Mouse (Mus musculus) limb, embryonic 15.5 days (tissue): ENCODE results near the gene Cnst. TPM values are rescaled to one million over a fixed set of nuclear protein-coding genes. Genes with fewer than 3 reads are reported as not detected.

Source experiments
- ATAC-seq: fragments of 200-750 bp; cut with Nextera tagmentation; 2 replicates; pipeline ENCODE4 v1.8.0; 2017; ENCODE audit warnings: low read depth, moderate TSS enrichment; ENCODE audit not compliant: insufficient number of reproducible peaks, low FRiP score, low TSS enrichment
- H3K27ac ChIP-seq: fragments of 300-500 bp; sonication (generic); 2 replicates; pipeline ENCODE4 v1.5.1; 2015; ENCODE audit warnings: moderate library complexity, mild to moderate bottlenecking, inconsistent platforms
- H3K27me3 ChIP-seq: fragments of 300-500 bp; sonication (generic); 2 replicates; pipeline ENCODE4 v1.6.1; 2015; ENCODE audit warnings: inconsistent platforms
- H3K36me3 ChIP-seq: fragments of 300-500 bp; sonication (generic); 2 replicates; pipeline ENCODE4 v1.6.1; 2015; ENCODE audit warnings: inconsistent platforms
- H3K4me1 ChIP-seq: fragments of 300-500 bp; sonication (generic); 2 replicates; pipeline ENCODE4 v1.6.1; 2015; ENCODE audit warnings: inconsistent platforms
- H3K4me2 ChIP-seq: fragments of 300-500 bp; sonication (generic); 2 replicates; pipeline ENCODE4 v1.6.1; 2015; ENCODE audit warnings: mild to moderate bottlenecking, inconsistent platforms
- H3K4me3 ChIP-seq: fragments of 300-500 bp; sonication (generic); 2 replicates; pipeline ENCODE4 v1.5.1; 2015; ENCODE audit warnings: mild to moderate bottlenecking, inconsistent platforms
- H3K9ac ChIP-seq: fragments of 300-500 bp; sonication (generic); 2 replicates; pipeline ENCODE4 v1.6.1; 2015; ENCODE audit warnings: inconsistent platforms
- H3K9me3 ChIP-seq: fragments of 300-500 bp; sonication (generic); 2 replicates; pipeline ENCODE4 v1.6.1; 2016; ENCODE audit warnings: inconsistent platforms
- WGBS: fragments of 180-500 bp; shearing (Covaris S2); methylation state at CpG from one replicate; pipeline ENCODE4 v1.1.7; 2015; 5-methylcytosine and 5-hydroxymethylcytosine counted together
- polyA plus RNA-seq: library from polyadenylated mRNA; unstranded; fragments of >200 nt; fragmentation: Nextera tagmentation; extraction: Ambion mirVana; gene quantifications from 2 replicates; pipeline ENCODE4 v1.2.1, GENCODE M21; 2015

Cnst gene
- polyA plus RNA-seq, 1 experiment from 2014 or later, result 15.0 TPM

DNA sequence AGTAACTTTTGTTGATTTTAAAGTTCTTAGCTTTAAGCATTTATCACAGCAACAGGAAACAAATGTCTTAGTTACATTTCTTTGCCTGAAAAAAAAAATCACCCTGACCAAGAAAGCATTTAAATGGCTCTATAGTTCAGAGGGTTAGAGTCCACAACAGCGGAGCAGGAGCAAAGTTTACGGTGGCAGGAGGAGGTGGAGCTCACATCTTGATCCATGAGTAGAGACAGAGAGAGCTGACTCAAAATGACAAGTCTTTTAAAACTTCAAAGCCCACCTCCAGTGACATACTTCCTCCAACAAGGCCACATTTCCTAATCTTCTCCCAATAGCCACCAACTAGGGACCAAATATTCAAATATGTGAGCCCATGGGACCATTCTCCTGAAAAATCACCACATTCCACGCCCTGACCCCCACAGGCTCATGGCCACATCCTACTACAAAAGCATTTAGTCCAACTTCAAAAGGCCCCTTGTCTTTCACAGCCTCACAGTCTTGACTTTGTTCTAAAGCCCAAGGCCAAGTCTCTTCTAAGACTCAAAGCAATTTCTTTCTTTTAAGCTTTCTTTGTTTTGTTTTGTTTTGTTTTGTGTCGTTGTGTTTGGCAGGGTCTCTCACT, 118.2 kb downstream of the Cnst start:
- WGBS, result 74% methylated on average over 4 of the region's 4 CpGs
- no peak for ATAC-seq
- Histone ChIP-seq H3K4me2 (no peak overlapping the region), H3K4me1 (peaks cover 7% of the 10 kb centered on the region), H3K9ac (no peak overlapping the region), H3K36me3 (no peaks in the 10 kb centered on the region), H3K27me3 (no peaks in the 10 kb centered on the region), H3K9me3 (no peaks in the 10 kb centered on the region), H3K4me3 (no peak overlapping the region), H3K27ac (no peak overlapping the region)

DNA sequence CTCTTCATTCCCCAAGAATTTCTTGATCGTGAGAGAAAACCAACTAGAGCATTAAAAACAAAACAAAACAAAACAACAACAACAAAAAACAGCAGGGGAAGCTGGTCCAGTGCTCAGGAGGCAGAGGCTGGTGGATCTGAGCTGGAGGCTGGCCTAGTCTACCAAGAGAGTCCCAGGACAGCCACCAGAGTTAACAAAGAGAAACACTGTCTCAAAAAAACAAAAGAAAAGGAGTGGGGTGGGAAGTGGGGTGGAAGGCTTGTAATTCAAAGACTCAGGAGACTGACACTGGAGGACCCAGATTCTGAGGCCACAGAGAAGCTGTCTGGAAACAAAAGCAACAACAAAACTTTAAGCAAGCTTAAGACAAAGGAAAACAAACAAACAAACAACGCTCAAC, 120.8 kb downstream of the Cnst start:
- Histone ChIP-seq H3K27me3 (no peaks in the 10 kb centered on the region), H3K4me2 (no peak overlapping the region), H3K36me3 (peaks cover 3% of the 10 kb centered on the region; the same call in 1 of the 2 replicates), H3K9me3 (no peaks in the 10 kb centered on the region), H3K4me3 (peak overlapping the region; percentile 86; the same call in 1 of the 2 replicates), H3K4me1 (peaks cover 7% of the 10 kb centered on the region), H3K9ac (no peak overlapping the region), H3K27ac (no peak overlapping the region)
- 70% methylated on average over 2 of the region's 2 CpGs for WGBS
- no peak for ATAC-seq

DNA sequence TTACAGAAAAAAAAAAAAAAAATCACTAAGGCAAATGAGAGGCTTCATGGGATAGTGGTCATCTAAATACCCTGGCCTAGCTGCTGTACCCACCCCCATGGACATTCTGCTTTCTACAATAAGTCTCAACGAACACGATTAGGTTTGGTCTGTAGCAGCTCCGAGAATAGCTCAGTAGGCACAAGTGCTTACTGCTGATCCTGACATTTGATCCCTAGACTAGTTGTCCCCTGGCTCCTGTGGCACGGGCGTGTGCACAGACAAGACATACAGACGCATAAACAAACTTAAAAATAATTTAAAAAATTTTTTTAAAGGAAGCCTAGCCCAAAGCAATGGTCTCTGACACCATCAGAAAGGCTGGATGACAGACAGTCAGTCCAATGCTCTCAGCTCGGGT, 121.3 kb downstream of the Cnst start:
- no peaks in the 10 kb centered on the region for H3K27me3 ChIP-seq
- H3K9ac ChIP-seq, result peak overlapping the region; percentile 86; the same call in 1 of the 2 replicates
- peaks cover 8% of the 10 kb centered on the region; the same call in 1 of the 2 replicates for H3K36me3 ChIP-seq
- peak overlapping the region; percentile 86 for H3K4me3 ChIP-seq
- peak overlapping the region; percentile 86 for H3K27ac ChIP-seq
- peak overlapping the region; percentile 76 for H3K4me2 ChIP-seq
- H3K4me1 ChIP-seq, result peaks cover 7% of the 10 kb centered on the region
- no peak for ATAC-seq
- 9% methylated on average over 7 of the region's 7 CpGs for WGBS
- no peaks in the 10 kb centered on the region for H3K9me3 ChIP-seq

DNA sequence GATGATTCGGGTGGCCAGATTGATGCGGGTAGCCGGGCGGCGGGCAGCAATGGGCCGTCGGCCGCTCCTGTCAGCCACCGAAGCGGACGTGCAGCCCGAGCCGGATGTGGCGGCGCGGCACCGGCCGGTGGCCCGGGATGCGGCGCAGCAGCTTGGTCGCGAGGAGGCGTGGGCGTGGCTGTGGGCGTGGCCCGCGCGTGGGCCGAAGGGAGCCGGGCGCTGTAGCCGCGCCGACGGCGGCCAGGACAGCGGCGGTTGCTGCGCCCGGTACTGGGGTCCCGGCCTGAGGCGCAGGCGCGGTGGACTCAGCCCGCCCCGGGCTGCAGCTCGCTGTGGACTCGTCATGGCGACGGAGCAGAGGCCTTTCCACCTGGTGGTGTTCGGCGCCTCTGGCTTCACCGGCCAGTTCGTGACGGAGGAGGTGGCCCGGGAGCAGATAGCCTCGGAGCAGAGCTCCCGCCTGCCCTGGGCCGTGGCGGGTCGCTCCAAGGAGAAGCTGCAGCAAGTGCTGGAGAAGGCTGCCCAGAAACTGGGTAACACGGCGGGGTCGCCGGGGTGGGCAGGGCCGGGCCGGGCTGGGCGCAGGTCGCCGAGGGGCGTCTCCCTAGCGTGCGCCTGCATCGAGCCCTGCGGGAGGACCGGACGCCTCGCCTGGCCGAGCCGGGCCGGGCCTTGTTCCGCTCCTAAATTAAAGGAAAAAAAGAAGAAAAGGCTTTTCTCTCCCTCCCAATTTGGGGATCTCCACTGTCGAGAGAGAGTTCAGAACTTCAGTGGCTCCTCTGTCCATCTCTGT, 122.0 kb downstream of the Cnst start, which contains the start of gene Sccpdh:
Sccpdh (plus strand) TSS at position 198 of the 793 bp plus-strand sequence.
- peak; percentile 92 for ATAC-seq
- peaks cover 14% of the 10 kb centered on the region; the same call in 1 of the 2 replicates for H3K36me3 ChIP-seq
- H3K27ac ChIP-seq, result peak within 1 kb of the TSS; percentile 86
- H3K9me3 ChIP-seq, result no peaks in the 10 kb centered on the region
- under 1% methylated on average over 69 of the region's 84 CpGs for WGBS
- peaks cover 7% of the 10 kb centered on the region for H3K4me1 ChIP-seq
- peak within 1 kb of the TSS; percentile 76 for H3K4me2 ChIP-seq
- H3K9ac ChIP-seq, result peak within 1 kb of the TSS; percentile 86
- peak within 1 kb of the TSS; percentile 86 for H3K4me3 ChIP-seq
- no peaks in the 10 kb centered on the region for H3K27me3 ChIP-seq

DNA sequence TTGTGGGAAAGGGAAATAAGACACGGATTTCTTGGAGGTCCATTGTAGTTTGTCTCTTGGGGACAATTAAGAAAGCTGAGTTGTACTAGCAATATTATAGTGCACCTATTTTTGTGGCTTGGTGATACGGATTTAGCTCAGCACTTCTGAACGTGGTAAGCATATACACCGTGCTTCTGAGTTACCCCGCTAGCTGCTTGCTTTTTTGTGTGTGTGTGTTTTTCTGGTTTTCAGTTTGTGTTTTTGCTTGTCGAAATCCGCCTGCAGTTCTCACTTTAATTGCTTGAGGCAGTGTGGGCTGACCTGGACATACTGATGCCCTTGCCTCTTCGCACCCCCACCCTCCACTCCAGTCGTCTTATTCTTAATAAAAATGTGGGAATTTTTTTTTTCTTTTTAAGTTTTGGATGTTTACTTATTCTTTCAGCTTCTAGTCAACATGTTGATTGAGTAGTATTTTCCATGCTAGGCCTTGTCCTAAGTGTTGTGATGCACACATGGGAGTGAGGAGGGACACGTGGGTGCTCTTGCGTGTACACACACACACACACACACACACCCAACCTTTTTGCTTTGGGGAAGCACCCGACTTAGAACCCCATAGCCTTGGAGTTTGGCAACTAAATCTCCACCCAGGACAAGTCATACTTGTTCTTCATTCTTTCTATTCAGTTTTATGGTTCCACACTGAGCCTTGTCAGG, 122.8 kb downstream of the Cnst start:
- Histone ChIP-seq H3K4me1 (peaks cover 7% of the 10 kb centered on the region), H3K27me3 (no peaks in the 10 kb centered on the region), H3K9ac (peak overlapping the region; percentile 86), H3K27ac (peak overlapping the region; percentile 86; the same call in 1 of the 2 replicates), H3K4me3 (peak overlapping the region; percentile 86), H3K36me3 (peaks cover 21% of the 10 kb centered on the region; the same call in 1 of the 2 replicates), H3K4me2 (peak overlapping the region; percentile 76), H3K9me3 (no peaks in the 10 kb centered on the region)
- no peak for ATAC-seq
- WGBS, result 16% methylated on average over 12 of the region's 12 CpGs

DNA sequence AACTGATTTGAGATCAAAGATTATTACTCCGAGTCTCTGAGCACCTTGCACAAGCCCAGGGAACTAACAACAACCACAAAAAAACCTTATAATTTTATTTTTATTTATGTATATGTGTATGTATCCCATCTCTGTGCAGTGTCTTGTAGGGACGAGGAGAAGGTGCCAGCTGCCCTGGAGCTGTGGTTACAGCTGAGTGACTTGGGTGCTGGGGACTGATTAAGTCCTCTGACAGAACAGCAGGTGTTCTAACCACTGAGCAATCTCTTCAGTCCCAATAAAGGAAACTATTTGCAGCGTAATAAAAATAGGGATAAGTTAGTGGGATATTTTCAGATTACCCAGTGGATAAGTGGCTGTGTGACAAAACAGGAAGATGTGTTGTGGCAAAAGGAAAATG, 128.2 kb downstream of the Cnst start:
- Histone ChIP-seq H3K27ac (no peak overlapping the region), H3K4me3 (no peak overlapping the region), H3K27me3 (no peaks in the 10 kb centered on the region), H3K9me3 (no peaks in the 10 kb centered on the region), H3K4me1 (peaks cover under 1% of the 10 kb centered on the region), H3K36me3 (peaks cover 53% of the 10 kb centered on the region), H3K9ac (no peak overlapping the region), H3K4me2 (no peak overlapping the region)
- no peak for ATAC-seq
- WGBS, result 89% methylated on average over 3 of the region's 3 CpGs

DNA sequence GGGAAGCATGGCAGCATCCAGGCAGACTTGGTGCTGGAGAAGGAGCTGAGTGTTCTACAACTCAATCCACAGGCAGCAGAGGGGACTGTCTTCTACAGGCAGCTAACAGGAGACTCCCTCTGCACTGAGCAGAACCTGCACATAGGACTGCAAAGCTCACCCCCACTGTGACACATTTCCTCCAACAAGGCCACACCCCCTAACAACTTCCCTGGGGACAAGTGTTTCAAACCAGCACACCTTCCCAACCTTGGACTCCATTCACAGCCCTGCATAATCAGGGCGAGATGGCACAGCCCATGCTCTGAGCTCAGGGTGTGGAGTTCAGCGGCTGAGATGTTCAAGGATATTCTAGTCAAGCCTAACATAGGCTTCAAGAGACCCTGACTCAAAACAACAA, 130.9 kb downstream of the Cnst start:
- H3K9ac ChIP-seq, result no peak overlapping the region
- no peak for ATAC-seq
- WGBS, result 86% methylated on average over 2 of the region's 2 CpGs
- no peak overlapping the region for H3K27ac ChIP-seq
- H3K4me2 ChIP-seq, result no peak overlapping the region
- H3K27me3 ChIP-seq, result no peaks in the 10 kb centered on the region
- no peaks in the 10 kb centered on the region for H3K4me1 ChIP-seq
- H3K4me3 ChIP-seq, result no peak overlapping the region
- no peaks in the 10 kb centered on the region for H3K9me3 ChIP-seq
- H3K36me3 ChIP-seq, result peaks cover 65% of the 10 kb centered on the region

Other genes with a start within 250 kb of the Cnst start
- gene Smyd3, start 28.3 kb upstream of the Cnst start, polyA plus RNA-seq, result 18.8 and 19.2 TPM in 2 replicates
- gene Tfb2m, start 103 bp upstream of the Cnst start, polyA plus RNA-seq, result 29.8 and 29.9 TPM in 2 replicates
- gene Sccpdh, start 121.8 kb downstream of the Cnst start, polyA plus RNA-seq, result 74.2 and 87.9 TPM in 2 replicates
- gene Kif28, start 198.9 kb downstream of the Cnst start, polyA plus RNA-seq, result 0.04 and 0.16 TPM in 2 replicates